Mouse (Mus musculus) midbrain, embryonic 16.5 days (tissue): ENCODE data around the gene Meis2. TPM values are rescaled to one million over a fixed set of nuclear protein-coding genes. Genes with fewer than 3 reads are reported as not detected.

Experiments
- ATAC-seq: fragments of 200-750 bp; cut with Nextera tagmentation; 2 replicates; pipeline ENCODE4 v1.8.0; 2017; ENCODE audit warnings: moderate TSS enrichment
- H3K27ac ChIP-seq: fragments of 300-500 bp; sonication (generic); 2 replicates; pipeline ENCODE4 v1.5.1; 2014; ENCODE audit warnings: mild to moderate bottlenecking, low read length, mixed read lengths
- H3K27me3 ChIP-seq: fragments of 300-500 bp; sonication (generic); 2 replicates; pipeline ENCODE4 v1.6.1; 2014; ENCODE audit warnings: low read depth, low read length, mixed read lengths; ENCODE audit not compliant: control insufficient read depth, insufficient read depth
- H3K36me3 ChIP-seq: fragments of 300-500 bp; sonication (generic); 2 replicates; pipeline ENCODE4 v1.6.1; 2014; ENCODE audit warnings: mild to moderate bottlenecking, low read length, moderate library complexity, mixed read lengths; ENCODE audit not compliant: control insufficient read depth, insufficient read depth
- H3K4me1 ChIP-seq: fragments of 300-500 bp; sonication (generic); 2 replicates; pipeline ENCODE4 v1.6.1; 2014; ENCODE audit warnings: mild to moderate bottlenecking, low read length, mixed read lengths; ENCODE audit not compliant: control insufficient read depth, insufficient read depth
- H3K4me2 ChIP-seq: fragments of 300-500 bp; sonication (generic); 2 replicates; pipeline ENCODE4 v1.6.1; 2014; ENCODE audit warnings: mild to moderate bottlenecking, low read length, mixed read lengths
- H3K4me3 ChIP-seq: fragments of 300-500 bp; sonication (generic); 2 replicates; pipeline ENCODE4 v1.5.1; 2014; ENCODE audit warnings: low read depth, mild to moderate bottlenecking, low read length, moderate library complexity, mixed read lengths
- H3K9ac ChIP-seq: fragments of 300-500 bp; sonication (generic); 2 replicates; pipeline ENCODE4 v1.6.1; 2014; ENCODE audit warnings: low read depth, low read length, mixed read lengths
- H3K9me3 ChIP-seq: fragments of 300-500 bp; sonication (generic); replicated peaks from 2 replicates; pipeline ENCODE4 v1.6.1; 2014; ENCODE audit warnings: mild to moderate bottlenecking, low read length, mixed read lengths; ENCODE audit not compliant: control insufficient read depth, poor library complexity, severe bottlenecking
- WGBS: fragments of 180-500 bp; shearing (Covaris S2); extraction: QIAGEN DNeasy Blood & Tissue Kit; methylation state at CpG from one replicate; pipeline ENCODE4 v1.1.7; 2014; 5-methylcytosine and 5-hydroxymethylcytosine counted together
- polyA plus RNA-seq: library from polyadenylated mRNA; unstranded; fragments of >200 nt; fragmentation: Nextera tagmentation; extraction: Ambion mirVana; gene quantifications from 2 replicates; pipeline ENCODE4 v1.2.1, GENCODE M21; 2015

Meis2 gene
- polyA plus RNA-seq, 1 experiment from 2014 or later = 70.2 TPM

GRCm38 (mm10) chr2:115923247-115923646 is 142.4 kb downstream of the Meis2 start:
- H3K9ac ChIP-seq = no peak overlapping the region
- WGBS = 55% methylated on average over 6 of the region's 6 CpGs
- H3K36me3 ChIP-seq = no peaks in the 10 kb centered on the region
- H3K4me1 ChIP-seq = peaks cover 9% of the 10 kb centered on the region; the same call in 1 of the 2 replicates
- no peaks in the 10 kb centered on the region for H3K27me3 ChIP-seq
- no peaks in the 10 kb centered on the region for H3K9me3 ChIP-seq
- no peak for ATAC-seq
- no peak overlapping the region for H3K4me3 ChIP-seq
- no peak overlapping the region for H3K27ac ChIP-seq
- no peak overlapping the region for H3K4me2 ChIP-seq

DNA sequence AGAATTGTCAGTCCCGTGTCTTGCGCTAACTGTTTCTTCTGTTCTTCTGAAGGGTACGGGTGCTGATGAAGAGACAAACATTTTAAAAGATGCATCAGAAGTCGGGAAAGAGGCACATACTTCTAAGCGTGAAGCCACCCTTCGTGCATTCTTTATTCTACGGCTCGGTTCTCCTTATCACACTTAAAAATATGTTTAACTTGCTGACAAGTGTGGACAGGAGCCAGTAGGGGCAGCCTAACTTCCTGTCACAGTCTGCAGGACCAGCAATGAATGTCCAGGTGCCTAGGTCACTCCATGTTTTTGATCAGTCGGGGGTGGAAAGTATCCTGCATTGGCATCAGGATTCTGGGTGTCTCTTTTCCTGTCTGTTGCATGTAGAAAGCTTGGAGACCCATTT is 144.0 kb downstream of the Meis2 start:
- H3K4me3 ChIP-seq = no peak overlapping the region
- H3K27me3 ChIP-seq = no peaks in the 10 kb centered on the region
- ATAC-seq = no peak
- no peak overlapping the region for H3K27ac ChIP-seq
- H3K36me3 ChIP-seq = no peaks in the 10 kb centered on the region; the same call in 1 of the 2 replicates
- H3K4me2 ChIP-seq = no peak overlapping the region
- H3K9me3 ChIP-seq = no peaks in the 10 kb centered on the region
- WGBS = 87% methylated on average over 9 of the region's 9 CpGs
- H3K4me1 ChIP-seq = peaks cover 9% of the 10 kb centered on the region; the same call in 1 of the 2 replicates
- no peak overlapping the region for H3K9ac ChIP-seq

DNA sequence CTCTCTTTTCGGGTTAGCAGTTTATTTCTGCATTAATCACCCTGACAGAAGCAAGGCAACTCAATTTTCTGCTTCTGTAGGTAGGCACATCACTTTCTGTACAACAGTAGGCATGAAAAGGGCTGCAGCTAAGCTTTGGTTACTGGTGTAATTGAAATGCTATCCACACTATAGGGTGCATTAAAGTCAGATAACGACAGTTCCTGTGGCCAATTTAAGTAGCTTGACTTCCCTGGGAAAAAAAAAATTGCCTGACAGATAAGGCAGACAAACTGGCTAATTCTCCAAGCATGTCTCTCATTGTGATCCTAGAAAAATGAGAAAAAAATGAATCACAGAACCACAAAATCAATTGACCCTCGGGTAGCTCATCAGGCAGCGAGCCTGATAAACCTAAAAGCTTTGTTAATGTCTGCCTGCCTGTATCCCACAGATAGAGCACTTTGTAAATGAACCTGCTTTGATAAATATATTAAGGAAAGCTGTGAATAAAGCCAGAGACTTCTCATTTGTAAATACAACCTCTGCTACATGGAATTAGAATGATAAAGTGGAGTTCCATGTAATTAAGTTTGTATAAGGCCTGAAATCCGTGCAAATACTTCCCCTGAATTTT is 145.2 kb downstream of the Meis2 start:
- no peak overlapping the region for H3K4me2 ChIP-seq
- no peak overlapping the region for H3K9ac ChIP-seq
- H3K4me3 ChIP-seq = no peak overlapping the region
- ATAC-seq = peak; percentile 65
- 37% methylated on average over 5 of the region's 5 CpGs for WGBS
- H3K36me3 ChIP-seq = no peaks in the 10 kb centered on the region; the same call in 1 of the 2 replicates
- peak overlapping the region; percentile 4; the same call in 1 of the 2 replicates for H3K27ac ChIP-seq
- H3K9me3 ChIP-seq = no peaks in the 10 kb centered on the region
- peaks cover 9% of the 10 kb centered on the region for H3K4me1 ChIP-seq
- no peaks in the 10 kb centered on the region for H3K27me3 ChIP-seq

DNA sequence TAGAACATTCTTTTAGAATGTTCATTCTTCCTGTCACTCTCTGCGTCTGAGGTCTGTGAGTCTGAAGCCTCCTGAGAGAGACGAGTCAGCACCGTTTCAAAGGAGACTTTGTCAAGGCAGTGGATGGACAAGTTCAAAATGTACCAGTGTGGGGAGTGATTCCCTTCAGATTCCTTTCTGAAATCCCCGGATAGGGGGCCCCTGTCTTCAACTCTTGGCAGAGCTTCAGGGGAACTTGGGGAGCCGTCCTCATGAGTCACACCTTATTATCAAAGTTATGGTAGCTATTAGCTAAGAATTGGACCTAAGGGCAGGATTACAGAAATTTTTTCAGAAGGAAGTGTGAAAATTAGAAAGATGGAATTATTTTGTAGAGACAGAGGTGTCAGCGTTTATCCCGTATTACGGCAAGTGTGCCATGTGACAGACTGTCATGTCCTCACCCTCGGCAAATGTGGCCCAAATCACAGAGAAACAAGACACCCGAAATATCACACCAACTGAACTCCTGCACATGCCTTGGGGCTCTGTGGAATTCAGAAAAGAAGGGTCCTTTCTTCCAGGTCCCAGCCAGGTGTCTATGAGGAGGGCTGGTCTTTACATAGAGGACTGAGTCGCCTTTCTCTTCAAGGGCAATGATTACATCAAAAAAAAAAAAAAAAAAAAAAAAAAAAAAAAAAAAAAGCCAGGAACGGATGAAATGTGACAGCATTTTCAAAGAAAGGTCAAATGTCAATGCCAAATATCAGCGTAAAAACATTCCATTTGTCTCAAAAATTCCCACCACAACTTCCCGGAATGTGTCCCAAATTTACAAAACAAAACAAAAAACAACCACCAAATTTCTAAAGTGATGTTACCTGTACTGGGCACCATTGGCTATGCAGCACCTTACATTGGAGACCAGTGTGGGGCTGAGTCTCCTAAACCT is 146.2 kb downstream of the Meis2 start:
- 0 out of 2 replicates have a peak, but pooled peaks have one; percentile 4 for ATAC-seq
- Histone ChIP-seq H3K9ac (no peak overlapping the region), H3K4me3 (no peak overlapping the region), H3K36me3 (no peaks in the 10 kb centered on the region; the same call in 1 of the 2 replicates), H3K27ac (no peak overlapping the region), H3K27me3 (no peaks in the 10 kb centered on the region), H3K4me1 (peaks cover 11% of the 10 kb centered on the region), H3K4me2 (no peak overlapping the region), H3K9me3 (no peaks in the 10 kb centered on the region)
- 81% methylated on average over 14 of the region's 14 CpGs for WGBS

GRCm38 (mm10) chr2:115918561-115918960 is 147.1 kb downstream of the Meis2 start:
- ATAC-seq = no peak

DNA sequence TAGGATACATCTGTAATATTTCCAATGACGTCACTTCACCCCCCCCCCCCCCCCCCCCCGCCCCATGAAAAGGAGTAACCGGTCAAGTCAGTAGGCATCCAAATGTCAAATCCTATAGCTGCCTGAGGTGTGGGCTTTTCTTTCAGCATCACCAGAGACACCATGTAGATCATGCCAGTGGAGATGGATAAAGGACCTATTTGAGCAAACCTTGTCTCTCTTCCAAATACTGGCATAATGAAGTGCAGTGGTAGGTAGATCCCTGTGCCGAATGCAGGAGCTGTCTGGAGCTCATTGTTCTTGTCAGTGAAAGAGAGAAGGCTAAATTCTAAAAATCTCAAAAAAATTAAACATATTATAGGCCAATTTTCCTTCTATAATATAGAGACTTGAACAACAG is 151.1 kb downstream of the Meis2 start:
- Histone ChIP-seq H3K27ac (no peak overlapping the region), H3K27me3 (no peaks in the 10 kb centered on the region), H3K9me3 (no peaks in the 10 kb centered on the region), H3K4me1 (peaks cover 3% of the 10 kb centered on the region), H3K4me2 (no peak overlapping the region), H3K9ac (no peak overlapping the region), H3K36me3 (no peaks in the 10 kb centered on the region; the same call in 1 of the 2 replicates), H3K4me3 (no peak overlapping the region)
- ATAC-seq = no peak
- WGBS = 35% methylated on average over 3 of the region's 4 CpGs

More at GRCm38 (mm10) chr2:115918561-115918960, 147.1 kb downstream of the Meis2 start:
- Histone ChIP-seq H3K4me1 (peaks cover 9% of the 10 kb centered on the region), H3K9me3 (no peaks in the 10 kb centered on the region), H3K9ac (no peak overlapping the region), H3K27me3 (no peaks in the 10 kb centered on the region), H3K4me2 (no peak overlapping the region), H3K27ac (no peak overlapping the region), H3K4me3 (no peak overlapping the region), H3K36me3 (no peaks in the 10 kb centered on the region; the same call in 1 of the 2 replicates)

GRCm38 (mm10) chr2:115912948-115913529 is 152.6 kb downstream of the Meis2 start:
- Histone ChIP-seq H3K27ac (no peak overlapping the region), H3K36me3 (no peaks in the 10 kb centered on the region; the same call in 1 of the 2 replicates), H3K9ac (no peak overlapping the region), H3K27me3 (no peaks in the 10 kb centered on the region), H3K9me3 (no peaks in the 10 kb centered on the region), H3K4me1 (peaks cover 3% of the 10 kb centered on the region), H3K4me2 (no peak overlapping the region), H3K4me3 (no peak overlapping the region)
- 77% methylated on average over 7 of the region's 7 CpGs for WGBS
- no peak for ATAC-seq

- H3K27ac ChIP-seq = no peak overlapping the region
- 86% methylated on average over 17 of the region's 17 CpGs for WGBS
Observed at GRCm38 (mm10) chr2:115911913-115912642, 153.6 kb downstream of the Meis2 start.

More at GRCm38 (mm10) chr2:115911913-115912642, 153.6 kb downstream of the Meis2 start:
- H3K4me3 ChIP-seq = no peak overlapping the region
- peaks cover 3% of the 10 kb centered on the region for H3K4me1 ChIP-seq
- H3K36me3 ChIP-seq = no peaks in the 10 kb centered on the region; the same call in 1 of the 2 replicates
- H3K4me2 ChIP-seq = no peak overlapping the region
- H3K9ac ChIP-seq = no peak overlapping the region
- ATAC-seq = no peak
- H3K27me3 ChIP-seq = no peaks in the 10 kb centered on the region
- H3K9me3 ChIP-seq = no peaks in the 10 kb centered on the region
